Mouse (Mus musculus) heart, postnatal 25 days (tissue): ENCODE results near the gene Efna5. TPM values are rescaled to one million over a fixed set of nuclear protein-coding genes. Genes with fewer than 3 reads are reported as not detected.
A peak's percentile ranks its signal among the peaks of the same experiment; 100 is the strongest.

Experiments
- DNase-seq: peaks from one replicate; pipeline ENCODE4 v3.0.0; 2022; ENCODE audit warnings: low spot score
- intact Hi-C: fragments of 180-260 bp; cut with DNase I; formaldehyde crosslinking; loops from one replicate; pipeline ENCODE4 v1.15.1; 2025
- total RNA-seq, 2 experiments: library from RNA; stranded (reverse); gene quantifications; 2 replicates each; pipeline ENCODE4 v1.2.3; 2021

Gene Efna5
- total RNA-seq, 2 experiments from 2014 or later = 21.0 to 23.0 TPM

DNA sequence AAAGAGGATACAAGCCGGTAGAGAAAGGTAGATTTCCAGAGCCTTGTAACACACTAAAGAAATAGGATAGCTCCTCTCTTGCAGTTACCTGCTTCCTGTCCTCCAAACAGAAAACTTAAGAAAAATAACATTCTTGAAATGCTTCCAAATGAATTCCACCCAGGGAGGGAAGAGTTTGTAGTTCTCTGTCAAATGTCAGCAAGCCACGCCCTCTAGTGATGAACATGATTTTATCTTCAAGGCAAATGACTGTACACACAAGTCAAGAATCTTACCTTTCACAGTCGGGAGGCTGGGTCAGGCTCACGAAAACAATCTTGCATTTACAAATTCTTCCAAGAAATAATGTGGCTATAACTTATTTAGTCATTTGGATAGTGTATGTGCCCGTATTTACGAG is 78.4 kb downstream of the Efna5 start:
- intact Hi-C loops = no loop called here
- no peak for DNase-seq

DNA sequence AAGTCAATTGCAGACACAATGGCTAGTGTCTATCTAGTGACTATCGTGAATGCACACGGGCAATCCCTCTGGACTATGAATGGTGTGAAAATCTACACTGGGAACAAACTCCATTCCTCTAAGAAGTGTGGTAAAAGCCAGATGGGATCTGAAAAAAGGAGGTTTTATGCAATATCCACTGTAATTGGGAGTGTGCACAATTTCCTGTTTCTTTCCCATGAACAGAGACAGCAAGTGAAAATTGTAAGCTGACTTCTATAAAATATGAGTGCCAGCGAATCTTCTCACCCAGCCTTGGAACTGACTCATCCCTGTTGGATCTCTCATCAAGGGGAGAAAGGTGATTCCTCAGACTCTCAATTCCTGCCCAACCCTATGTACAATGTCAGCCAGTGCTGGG is 83.8 kb downstream of the Efna5 start:
- intact Hi-C loops = no loop called here

DNA sequence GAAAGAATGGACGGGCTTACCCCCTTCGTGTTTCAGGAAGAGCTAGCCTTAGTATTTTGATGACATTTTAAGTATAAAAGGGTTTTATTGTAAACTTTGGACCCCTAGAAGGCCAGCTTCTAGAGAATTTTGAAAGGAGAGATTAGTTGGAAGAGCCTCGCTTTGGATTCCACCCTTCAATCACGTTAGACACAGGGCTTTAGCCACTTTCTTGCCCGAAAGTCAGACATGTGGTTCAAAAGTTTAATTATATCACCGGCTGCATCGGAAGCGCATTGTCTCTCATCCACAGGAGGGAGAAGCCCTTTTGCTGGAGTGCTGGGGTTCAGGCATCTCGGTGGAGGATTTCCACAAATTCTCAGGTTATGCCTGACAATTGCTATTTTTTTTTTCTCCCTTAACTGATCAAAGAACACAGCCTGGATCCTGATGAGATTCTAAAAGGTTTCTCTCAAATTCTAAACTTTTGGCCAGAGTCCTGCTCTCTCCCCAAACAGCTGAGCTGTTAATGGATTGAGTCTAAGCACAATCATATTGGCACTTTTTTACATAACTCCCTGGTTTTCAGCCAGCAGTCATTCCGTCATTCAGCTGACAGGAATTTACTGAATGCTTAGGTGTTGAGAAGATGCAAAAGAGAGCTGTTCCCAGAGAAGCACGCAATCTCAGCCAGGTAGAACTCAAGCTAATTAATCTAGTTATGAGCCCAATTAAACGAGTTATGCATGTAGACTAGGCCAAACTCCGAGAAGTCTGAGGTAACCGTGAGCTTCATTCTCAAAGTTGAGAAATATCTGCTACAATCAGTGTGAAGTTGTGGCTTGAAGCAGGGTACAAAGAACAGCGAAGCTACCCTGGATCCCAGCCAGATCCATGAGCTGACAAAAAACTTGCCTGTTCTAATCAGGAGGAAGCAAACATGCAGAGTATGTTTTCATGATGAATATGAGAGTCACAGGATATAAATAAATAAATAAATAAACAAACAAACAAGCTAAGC is 91.5 kb downstream of the Efna5 start:
- intact Hi-C loops = no loop called here
- no peak for DNase-seq

More for the DNA sequence above, 83.8 kb downstream of the Efna5 start:
- no peak for DNase-seq

DNA sequence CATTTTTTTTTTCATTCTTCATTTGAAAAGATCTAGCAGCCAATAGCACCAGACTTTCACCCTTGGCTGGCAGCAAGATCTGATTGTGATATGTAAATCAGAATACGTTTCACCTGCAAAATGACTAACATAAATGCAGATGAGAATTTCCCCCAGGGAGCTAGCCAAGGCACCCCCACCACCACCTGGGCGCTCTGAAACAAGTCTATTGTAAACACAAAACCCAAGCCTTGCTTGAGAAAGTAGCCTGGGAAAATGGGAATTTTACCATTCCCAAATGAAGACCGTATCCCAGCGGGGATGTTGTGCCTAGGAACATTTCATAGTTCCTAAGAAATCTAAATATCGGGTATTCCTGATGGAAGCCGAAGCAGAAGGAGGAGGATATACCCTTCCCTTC is 92.3 kb downstream of the Efna5 start:
- DNase-seq = no peak
- intact Hi-C loops = no loop called here

DNA sequence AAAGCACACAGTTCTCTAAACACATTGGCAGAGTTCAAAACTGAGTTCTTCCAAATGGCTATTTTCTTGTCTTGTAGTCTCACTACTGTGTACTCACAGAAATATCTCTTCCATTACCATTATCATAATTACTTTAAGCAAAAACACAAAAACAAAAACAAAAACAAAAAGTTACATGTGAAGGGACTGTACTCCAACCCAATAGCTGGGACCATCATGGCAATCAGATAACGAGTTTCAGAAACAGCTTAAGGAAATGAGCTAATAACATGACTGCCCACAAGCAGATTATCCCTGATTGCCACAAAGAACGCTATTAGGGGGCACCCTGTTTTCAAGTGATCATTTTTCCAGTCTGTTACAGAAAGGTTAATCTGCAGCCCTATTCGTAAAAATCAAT is 93.3 kb downstream of the Efna5 start:
- intact Hi-C loops = no loop called here
- DNase-seq = no peak

DNA sequence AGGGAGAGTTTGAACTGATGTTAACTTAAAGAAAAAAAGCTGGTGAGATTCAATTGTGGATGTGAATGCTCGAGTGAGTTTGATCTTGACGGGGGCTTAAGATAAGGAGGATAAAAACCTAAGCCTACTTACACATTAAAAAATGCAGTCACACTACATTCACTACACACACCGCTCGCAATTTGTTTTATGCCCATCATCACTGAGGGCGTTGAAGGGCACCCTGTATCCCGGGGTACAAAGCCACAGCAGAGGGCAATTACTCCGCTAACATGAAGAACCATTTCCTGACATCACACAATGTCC is 94.6 kb downstream of the Efna5 start:
- no peak for DNase-seq
- intact Hi-C loops = no loop called here

DNA sequence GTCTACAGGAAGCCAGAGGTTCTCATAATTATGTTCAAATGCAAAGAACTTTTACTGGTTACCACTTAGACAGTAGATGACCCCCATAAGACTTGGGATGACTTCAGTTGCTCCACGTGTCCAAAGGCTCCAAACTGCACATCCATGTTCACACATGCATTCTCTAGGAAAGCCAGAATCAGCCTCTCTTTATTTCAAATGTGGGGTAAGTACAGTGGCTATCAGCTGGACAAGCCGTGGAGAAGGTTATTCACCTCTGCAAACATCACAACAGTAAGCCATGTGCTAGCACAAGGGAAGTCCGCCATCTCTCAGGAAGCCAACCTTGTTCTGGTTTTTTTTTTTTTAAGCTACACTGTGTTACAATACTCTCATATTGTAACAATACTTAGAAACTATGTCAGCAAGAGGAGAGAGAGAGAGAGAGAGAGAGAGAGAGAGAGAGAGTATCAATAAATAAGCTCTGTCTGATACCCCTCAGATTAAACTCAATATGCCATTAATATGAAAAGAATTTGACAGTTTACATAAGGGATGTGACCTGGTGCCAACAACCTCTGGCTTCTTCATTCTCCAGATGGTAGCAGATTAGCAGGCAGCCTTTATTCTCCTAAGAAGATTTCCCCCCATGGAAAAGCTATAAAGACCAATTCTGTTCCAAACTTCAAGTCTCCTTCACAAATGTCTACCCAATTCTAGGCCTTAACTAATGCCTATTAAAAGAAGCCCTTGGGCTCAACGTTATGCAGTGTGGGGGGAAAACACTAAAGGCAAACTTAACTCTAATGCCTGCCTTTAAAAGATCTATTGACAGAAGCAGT is 95.1 kb downstream of the Efna5 start:
- intact Hi-C loops = no loop called here
- no peak for DNase-seq

DNA sequence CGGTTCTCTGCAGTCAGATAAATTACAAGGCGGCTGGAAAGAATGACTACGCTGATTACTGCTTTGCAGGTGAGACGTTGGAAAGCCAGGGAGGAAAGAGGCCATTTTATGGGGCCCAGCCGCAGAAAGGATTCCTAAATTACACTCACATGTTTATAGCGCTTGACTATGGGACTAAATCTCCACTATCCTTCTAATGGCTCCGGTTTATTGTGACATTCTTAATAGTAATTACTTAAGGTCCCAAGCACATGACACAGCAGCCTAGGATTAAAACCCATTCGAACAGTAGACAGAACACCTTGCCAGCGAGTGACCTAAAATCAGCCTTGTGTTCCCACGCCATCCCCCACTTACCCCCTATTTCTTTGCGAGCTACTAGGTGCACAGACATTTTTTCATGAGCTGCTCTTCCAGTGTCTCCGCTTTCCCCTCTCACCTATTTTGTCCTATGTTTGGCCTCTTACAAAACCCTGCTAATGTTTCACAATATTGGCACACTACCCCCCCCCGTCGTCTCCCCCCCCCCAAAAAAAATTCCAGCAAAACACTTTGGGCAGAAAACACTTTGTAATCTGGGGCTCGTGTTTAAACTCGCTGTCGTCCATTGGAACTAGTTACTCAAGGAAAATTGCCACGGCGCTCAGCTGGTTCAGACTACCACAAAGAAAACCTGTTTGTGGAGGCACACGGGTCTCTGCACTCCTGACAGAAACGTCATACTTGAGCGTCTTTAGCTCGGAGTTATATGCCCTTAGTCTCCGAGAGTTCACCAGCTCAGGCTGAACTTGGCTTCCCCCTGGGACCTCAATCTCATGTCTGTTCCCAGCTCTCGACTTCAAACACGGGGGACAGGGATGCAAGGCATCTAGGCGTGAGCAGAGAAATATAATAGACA is 96.6 kb downstream of the Efna5 start:
- intact Hi-C loops = loop anchor here (5.0 kb wide), 1 partner anchor 98 kb away; the partner anchor contains the start of gene Efna5

DNA sequence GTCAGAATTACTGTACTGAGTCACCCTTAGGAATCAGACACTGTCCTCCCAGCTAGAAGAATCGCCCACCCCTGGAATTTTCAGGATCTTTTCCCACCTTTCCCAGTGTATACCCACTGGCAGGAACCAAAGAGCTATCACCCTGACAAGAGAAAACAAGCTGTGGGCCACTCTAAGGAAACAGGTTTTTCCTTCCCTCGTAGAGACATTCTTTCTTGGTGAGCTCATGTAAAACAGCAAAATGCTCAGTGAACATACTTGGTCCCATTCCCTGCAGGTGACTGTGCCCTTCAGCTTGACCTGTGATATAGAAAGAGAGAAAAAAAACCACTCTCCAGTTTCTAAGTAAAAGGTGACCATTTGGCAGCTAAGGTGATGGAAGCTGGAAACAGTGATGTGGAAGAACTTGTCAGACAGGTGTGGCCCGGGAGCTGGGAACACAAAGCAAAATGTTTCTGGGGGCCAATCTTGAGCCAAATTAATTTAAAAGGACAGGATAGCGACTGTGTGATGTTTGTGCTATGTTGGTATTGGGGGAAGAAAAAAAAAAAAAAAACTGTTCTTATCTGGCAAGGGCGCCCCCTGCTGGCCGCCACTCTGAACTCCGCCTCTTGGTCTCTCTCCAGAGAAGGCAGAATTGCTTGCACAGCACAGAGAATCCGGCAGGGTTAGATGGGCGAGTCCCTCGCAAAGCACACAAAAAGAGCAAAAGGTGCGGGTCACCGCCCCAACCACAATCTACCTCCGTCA is 97.4 kb downstream of the Efna5 start:
- peak; percentile 47 for DNase-seq
- intact Hi-C loops = loop anchor here (5.0 kb wide), 1 partner anchor 99 kb away; the partner anchor contains the start of gene Efna5

More for the DNA sequence above, 96.6 kb downstream of the Efna5 start:
- DNase-seq = no peak

DNA sequence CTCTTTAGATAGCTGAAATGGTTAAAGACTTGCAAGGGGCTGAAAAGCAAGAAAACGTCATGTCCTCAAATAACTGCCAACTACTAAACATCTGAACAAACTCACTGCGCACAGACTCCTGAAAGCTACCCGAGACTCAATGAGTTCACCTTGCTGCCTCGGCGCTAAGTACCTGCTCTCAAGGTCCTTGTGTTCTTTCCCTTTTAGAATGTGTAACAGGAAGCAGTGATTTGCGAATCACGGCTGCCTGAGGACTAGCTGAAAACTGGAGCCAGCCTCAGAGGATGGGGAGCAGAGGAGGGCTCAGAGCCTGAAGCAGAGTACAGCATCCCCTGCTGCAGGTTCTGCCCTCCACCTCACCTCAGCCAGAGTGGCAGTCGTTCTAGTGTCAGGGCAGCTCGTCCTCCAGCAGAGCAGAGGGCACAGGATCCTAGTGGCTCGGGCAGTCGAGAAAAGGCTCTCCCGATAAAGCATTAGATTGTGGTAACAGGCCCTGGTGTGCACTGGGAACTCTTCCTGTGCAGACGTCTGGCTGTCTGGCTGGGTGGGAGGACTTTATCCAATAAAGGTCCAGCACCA is 98.2 kb downstream of the Efna5 start:
- no peak for DNase-seq
- intact Hi-C loops = loop anchor here (5.0 kb wide), 1 partner anchor 99 kb away; the partner anchor contains the start of gene Efna5

DNA sequence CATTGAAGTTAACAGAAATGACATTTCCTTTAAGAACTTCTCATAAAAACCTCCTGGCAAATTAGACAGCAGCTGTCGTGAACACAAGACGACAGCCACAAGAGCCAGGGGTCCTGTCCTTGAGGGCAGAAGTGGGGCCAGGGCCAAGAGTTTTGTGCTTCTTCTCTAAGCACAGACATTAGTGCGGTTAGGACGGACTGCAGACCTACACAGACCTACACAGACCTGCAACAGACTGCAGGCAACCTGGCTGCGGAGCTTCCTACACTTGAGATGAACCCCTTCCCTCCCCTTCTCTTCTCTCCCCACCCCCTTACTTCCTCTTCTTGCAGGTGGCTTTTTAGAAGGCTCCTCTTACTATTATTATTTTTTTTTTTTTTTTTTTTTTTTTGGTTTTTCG is 100.0 kb downstream of the Efna5 start:
- intact Hi-C loops = loop anchor here (5.0 kb wide), 1 partner anchor 101 kb away; the partner anchor contains the start of gene Efna5

DNA sequence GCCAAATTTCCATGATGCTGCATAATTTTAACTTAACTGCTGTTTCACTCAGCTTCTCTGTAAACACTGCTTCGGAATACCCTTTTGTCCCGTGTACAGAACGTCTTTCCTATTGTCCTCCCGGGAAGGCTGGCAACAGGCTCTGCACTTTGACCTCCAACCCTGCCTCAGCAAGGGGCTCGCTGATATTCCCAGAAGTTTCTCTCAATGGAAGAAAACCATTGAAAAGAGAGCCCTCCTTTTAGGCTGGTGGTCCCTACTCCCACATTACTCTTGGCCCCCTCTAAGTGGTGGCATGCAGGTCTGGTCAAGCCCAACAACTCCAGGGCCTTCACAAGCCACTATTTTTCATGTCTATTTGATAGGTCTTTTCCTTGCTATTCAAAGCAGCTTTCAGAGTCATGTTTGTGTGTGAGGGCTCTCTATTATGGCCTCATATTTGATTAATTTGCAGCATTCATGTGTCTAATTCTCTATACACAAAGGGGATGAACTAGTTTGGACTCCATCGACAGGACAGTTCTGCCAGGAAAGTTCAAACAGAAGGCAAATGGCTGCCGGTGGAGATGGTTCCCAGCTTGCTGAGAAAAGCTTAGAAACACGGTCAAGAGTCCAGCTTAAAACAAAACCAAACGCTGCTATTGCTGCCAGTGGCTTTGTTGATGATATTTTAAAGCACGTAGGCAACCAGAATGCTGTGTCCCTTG is 103.1 kb downstream of the Efna5 start:
- intact Hi-C loops = no loop called here

More for the DNA sequence above, 100.0 kb downstream of the Efna5 start:
- no peak for DNase-seq

DNA sequence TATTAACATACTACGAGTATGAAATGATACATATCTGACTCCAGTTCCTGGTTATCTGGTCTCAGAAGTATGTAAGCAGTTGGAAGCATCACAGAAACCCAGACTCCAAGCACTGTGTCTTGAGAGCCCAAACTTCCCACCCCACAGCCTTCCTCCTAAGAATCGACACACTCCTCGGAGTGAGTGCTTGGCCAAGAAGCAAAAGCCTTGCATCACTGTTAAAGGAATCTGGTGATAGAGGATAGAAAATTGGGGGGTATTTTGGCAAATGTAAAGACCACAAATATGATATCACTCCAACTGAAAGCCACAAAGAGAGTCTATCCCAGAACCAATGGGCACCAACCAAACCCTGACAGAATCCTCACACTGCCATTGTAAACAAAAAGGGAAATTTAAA is 104.4 kb downstream of the Efna5 start:
- DNase-seq = no peak
- intact Hi-C loops = no loop called here

More for the DNA sequence above, 103.1 kb downstream of the Efna5 start:
- DNase-seq = no peak

DNA sequence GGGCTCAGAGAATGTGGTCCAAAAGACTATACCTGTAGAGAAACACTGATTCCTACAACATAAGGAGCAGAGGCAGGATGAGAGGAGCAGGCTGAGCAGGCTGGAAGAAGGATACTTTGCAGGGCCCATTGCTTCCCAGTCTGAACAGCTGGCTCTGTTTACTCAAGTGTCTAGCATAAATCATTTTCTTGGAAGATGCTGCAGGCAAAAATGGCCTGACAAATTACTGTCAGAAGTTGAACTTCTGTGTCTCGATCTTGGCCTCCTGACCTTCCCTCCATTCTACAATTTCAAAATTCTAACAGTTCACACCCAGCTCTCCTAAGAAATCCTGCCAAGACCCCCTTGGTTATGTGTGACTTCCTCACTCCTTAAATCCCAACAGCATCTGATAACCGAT is 105.1 kb downstream of the Efna5 start:
- intact Hi-C loops = no loop called here

DNA sequence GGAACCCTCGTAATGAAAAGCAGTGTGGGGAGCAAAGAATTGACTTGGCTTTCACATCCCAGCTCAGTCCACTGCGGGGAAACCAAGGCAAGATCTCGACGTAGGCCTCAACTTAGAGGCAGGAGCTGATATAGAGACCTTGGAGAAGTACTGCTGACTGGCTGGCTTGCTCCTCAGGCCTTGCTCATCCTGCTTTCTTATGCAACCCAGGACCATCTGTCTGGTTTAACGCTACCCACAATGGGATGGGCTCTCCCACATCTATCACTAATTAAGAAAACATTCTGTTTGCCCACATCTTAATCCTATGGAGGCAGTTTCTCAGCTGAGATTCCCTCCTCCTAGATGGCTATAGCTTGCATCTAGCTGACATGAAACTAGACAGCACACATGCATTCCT is 105.7 kb downstream of the Efna5 start:
- intact Hi-C loops = no loop called here
- no peak for DNase-seq

More for the DNA sequence above, 105.1 kb downstream of the Efna5 start:
- no peak for DNase-seq

DNA sequence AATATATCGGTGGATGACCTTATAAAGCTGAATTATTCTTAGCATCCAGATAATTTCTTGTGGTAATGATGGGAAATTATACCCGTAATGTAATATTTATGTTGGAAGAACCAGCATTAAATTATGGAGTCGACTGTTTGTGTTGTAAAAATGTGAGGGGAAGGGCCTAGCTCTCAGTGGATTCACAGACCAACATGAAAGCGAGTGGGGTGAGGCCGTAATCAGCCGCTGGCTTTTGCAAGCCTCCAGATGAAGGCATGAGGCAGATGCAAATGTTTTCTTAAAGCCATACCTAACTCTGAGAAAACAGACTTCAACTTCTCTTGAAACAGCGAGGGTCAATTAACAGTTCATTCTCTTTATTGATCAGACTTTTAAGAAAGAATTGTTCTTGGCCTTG is 106.4 kb downstream of the Efna5 start:
- DNase-seq = no peak
- intact Hi-C loops = no loop called here

DNA sequence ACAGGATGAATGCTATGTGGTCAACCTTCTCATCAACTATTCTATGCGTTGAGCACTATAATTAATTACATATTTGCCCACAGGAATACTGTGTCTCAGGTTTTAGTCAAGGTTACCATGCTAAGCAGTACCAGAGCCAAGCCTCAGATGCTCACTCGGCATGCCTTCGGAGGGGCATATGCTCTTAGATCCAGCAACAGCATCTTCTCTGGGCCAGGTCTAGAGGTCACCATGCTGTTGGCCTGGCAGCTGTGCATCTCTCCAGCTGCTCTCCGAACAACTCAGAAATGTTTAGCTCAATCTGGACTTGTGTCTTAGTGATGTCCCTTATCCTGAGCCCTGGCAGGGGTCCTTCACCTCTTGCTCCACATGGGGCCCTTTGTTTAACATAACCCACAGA is 114.4 kb downstream of the Efna5 start:
- DNase-seq = no peak
- intact Hi-C loops = no loop called here

DNA sequence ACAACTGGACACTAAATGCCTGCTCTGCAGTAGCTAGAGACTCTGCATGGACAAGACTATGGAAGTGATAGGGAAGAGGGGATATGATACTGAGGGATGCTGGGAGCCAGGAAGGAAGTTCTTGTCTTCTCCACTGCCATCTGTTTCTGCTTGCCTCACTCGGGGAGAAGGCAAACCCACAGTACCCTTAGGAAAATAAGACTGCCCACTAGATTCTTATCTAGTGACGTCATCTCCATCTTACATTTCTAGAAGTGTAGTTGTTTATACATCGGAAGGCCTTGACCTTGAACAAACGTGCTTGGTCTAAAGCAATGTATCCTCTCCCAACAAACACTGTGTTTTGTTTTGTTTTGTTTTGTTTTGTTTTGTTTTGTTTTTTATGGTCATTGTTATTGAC is 116.0 kb downstream of the Efna5 start:
- intact Hi-C loops = no loop called here
- DNase-seq = no peak
